Mouse (Mus musculus) kidney, postnatal 36 days (tissue): ENCODE results near the gene Lsmem1.

Experiments used
- DNase-seq, 2 experiments: peaks; one replicate each; pipeline ENCODE4 v3.0.0; 2021 to 2022; ENCODE audit warnings: mixed read lengths in 2 of 2

The Lsmem1 gene

GRCm38 (mm10) chr12:40134529-40134928, 64.8 kb downstream of the Lsmem1 start:
- DNase-seq, result no peak

- DNase-seq, result peak; percentile 62 to 74
These were observed 65.6 kb downstream of the Lsmem1 start, which contains the start of gene Scin for GRCm38 (mm10) chr12:40133573-40134271. Gene Scin, minus strand, starts transcription at chr12:40134228.

GRCm38 (mm10) chr12:40133194-40133572, 66.1 kb downstream of the Lsmem1 start:
- no peak for DNase-seq
